Mouse (Mus musculus) CD8-positive naive resting alpha-beta T cell, adult 57 days (primary cell): Measurements from ENCODE around the gene Efna2. TPM values are rescaled to one million over a fixed set of nuclear protein-coding genes. Genes with fewer than 3 reads are reported as not detected.

Experiments used
- total RNA-seq: library from RNA; stranded (reverse); gene quantifications from one replicate; pipeline ENCODE4 v1.2.4, GENCODE M21; 2023

The Efna2 gene
- not detected for total RNA-seq

DNA sequence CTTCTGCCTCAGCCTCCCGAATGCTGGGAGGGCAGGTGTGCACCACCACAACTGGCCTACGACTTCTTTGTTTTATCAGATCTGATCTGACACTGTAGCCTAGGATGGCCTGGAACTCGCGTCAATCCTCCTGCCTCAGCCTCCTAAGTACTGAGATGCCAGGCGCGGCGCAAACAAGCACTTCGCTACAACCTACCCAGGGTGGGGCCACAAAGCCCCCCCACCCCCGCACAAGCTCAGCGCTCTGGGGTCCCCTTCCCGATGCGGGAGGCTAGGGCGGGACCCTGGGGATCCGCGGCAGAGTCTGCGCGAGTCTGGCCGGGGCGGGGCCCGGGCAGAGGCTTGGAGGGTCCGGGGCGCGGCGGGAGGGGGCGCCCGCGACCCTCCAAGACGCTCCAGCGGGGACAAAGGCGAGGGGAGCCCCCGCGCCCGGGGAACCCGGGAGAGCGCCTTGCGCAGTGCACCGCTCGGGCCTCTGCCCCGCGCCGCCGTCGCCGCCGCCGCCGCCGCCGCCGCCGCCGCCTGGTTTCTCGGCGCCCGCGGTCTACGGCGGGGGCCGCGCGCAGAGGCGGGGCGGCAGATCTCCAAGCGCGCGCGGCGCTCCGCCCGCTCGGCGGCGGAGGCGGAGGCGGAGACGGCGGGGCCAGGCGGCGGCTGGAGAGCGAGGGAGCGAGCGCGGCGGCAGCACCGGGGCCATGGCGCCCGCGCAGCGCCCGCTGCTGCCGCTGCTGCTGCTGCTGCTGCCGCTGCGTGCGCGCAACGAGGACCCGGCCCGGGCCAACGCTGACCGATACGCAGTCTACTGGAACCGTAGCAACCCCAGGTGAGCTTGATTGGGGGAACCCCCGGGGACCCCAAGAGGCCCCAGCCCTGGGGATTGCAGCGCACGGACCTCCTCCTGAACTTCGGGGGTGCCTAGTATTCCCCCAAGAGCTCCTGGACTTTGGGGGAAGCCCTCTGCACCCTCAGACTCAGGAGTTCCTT lies at the start of gene Efna2:
Efna2 (plus strand) TSS at position 415 of the 984 bp plus-strand sequence.

DNA sequence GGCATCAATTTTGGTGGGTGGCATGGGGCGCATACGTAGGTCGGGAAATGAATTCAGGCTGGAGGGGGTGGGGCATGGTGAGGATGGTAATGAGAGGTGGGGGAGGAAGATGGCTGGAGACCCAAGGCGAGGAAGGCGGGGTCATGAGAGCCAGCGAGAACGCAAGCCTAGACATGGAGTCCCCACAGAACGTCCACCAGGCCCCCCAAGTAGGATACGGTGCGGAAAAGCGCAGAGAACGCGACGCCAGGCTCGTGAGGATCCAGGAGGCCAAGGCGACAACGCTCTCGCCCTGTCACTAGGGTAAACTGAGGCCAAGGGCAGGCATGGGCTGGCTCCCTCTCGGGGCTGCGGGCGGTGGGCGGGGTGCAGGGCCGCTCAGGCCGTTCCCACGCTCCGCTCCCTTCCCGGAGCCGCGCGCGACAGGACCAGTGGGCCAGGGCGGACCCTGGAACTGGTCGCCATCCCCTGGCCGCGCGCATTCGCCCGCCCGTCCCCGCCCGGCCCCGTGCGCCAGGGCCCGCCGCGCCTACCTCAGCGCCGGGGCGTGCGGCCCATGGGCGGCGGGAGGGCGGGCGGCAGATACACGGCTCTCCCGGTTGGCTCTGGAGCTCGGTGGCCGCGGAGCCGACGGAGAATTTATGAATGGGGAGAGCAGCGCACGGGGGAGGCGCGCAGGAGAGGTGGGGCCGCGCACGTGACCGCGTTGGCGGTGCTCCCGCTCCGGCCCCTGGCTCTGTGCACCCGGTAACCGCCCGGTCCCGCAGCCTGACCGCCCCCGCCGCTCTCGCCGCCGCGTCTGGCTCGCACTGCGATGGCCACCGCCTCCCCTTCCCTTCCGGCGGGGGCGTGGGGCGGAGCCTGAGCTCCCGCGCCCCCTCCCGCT lies 40.5 kb upstream of the Efna2 start, which contains the start of gene Atp5d:
Atp5d (plus strand) TSS at position 80 of the 886 bp plus-strand sequence.

DNA sequence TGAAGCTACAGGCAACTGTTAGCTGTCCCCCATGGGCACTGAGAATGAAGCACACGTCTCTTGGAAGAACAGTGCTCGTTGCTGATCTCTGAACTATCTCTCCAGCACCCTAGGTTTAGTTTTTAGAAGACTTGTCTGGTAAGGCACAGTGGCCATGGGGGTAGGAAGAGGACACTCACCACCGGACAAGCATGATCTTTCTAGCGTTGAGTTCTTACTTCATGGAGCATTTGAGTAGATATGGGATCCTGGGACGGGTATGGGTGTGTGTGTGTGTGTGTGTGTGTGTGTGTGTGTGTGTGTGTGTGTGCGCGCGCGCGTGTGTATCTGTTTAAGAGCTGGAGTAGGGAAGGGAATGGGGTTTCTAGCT lies 38.6 kb upstream of the Efna2 start, which contains the start of gene Cbarp:
Cbarp (minus strand) TSS at position 170 of the 370 bp plus-strand sequence.

DNA sequence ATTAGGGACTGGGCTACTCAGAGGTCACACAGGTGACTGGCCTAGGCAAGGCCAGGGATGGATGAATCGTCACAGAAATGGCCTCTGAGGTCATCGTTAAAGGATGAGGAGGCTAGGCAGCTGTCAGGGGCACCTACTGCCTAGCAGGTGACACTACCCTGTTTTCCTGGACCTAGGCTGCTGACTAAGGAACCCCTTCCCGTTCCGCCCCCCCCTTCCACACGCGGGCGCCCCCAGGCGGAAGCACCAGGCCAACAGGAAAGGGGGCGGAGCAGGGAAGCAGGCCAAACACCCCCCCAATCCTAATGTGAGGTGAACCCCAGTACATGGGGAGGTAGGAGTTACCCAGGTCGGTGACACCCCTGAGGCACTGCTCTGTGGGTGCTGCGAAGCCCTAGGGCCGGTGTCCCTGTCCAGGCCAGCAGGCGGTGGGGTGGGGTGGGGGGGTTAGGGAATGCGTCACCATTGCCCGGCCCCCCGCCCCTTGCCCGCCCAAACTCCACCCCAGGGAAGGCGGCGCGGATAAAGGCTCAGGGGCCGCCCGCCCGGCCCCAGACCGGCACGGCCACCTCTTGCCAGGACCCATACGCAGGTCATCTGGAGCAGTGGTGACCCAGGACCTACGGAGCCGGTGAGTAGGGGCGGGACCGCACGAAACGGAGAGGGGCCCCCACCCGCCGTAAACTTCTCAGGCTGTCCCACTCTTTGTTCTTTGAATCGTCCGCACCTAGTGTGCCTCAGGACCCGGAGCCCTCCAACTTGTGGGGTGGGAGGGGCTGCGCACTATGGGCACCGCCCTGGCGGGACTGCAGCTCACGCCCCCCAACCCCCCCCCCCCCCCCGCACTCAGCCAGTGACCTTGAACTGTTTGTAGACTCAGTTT lies 31.3 kb upstream of the Efna2 start, which contains the start of gene Midn:
Midn (plus strand) TSS at position 554 of the 883 bp plus-strand sequence.

DNA sequence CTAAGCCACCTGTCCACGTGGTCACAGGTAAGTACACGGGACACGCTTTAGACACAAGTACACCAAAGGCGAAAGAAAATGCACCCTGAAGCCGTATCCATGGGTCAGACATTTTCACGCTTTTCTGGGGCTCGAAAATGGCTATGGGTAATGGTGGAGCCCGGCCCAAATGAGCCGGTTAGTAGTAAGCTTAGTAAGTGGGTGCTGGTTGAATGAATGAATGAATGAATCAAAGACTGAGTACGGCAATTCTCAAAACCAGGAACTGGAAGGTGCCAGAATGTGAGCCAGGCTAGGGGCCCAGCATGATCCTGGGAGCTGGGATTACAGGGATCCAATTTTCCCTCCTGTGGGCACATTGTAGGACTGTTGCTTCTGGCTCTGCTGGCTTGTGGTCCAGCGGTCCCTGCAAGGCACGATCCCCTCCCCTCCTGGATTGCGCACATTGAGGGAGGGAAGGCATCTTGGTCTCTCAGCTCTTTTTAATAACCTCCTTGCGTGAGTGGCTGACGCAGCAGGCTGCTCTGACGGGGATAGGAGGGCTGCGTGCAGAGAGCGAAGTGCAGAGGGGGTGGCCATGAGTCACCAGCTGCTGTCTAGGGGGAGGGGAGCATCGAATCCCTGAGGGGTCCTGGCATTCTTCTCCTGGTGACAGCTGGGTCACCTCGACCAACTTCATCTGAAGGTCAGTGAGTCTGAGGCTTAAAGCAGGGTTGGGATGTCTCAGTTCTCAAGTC lies 13.7 kb upstream of the Efna2 start, which contains the start of gene Cirbp:
Cirbp (plus strand) TSS at position 594 of the 737 bp plus-strand sequence.

DNA sequence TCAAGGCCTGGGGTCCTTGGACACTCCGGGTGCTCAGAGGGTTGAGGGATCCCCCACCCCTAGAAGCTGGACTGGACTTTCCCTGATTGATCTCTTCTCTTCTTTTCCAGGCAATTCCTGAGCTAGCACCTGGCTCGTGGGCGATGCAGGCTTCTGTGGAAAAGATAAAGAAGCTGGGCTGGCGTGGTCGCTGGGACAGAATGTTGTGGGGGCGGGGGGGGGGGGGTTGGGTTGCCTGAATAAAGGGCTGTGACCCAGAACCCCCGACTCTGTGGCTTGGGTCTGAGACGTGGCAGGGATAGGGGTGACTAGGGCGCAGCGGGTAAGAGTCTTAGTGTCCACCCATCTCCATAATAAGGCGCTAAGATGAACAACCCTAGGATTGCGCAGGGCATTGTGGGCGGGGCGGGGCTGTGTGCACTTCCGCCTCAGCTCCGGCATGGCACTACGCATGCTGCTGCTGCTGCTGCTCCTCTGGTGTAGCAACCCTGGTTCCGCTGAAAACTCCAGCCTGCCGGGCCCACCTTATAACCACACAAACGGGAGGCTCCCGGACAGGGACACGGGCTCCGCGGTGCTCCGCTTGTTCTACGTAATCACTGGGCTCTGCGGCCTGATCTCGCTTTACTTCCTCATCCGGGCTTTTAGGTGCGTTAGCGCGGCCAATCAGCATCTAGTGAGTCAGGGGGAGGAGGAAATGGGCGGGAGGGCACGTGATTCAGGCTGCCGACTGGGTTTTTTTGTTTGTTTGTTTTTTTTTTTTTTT lies 6.6 kb upstream of the Efna2 start, which contains the start of gene 1600002K03Rik:
1600002K03Rik (plus strand) TSS at position 418 of the 766 bp plus-strand sequence.

DNA sequence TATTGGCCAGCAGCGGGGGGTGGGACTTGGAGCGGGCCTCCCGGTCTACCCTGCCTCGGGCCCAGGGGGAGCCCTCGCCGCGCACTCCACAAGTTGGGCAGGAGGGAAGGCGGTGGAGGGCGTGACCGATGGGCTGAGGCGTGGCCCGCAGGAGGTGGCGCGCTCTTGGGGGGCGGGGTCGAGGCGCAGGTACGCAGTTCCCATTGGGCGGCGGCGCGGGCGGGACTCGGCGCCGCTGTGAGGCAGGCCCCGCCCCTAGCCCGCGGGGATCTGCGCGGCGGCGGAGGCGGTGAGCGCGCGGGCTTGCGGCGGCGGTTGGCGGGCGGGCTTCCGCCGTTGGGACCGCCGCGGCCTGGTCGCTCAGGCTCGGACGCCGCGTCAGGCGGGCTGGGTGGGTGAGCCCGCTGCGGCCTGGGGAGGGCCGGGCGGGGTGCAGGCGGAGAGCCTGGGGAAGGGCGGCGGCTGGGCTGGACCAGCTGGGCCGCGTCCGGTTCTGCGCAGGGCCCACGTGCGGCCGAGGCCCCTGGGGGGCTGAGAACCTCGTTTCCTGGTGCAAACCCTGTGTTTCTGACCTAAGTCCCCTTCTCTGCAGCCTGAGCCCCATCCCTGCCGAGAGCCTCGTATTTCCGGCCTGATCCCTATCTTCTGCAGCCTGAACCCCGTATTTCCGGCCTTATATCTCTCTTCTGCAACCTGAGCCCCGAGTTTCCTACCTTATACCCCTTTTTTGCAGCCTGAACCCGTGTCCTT lies 47.3 kb downstream of the Efna2 start, which contains the start of gene Mum1:
Mum1 (plus strand) TSS at position 19 of the 750 bp plus-strand sequence.

Other genes starting within 250 kb of the Efna2 start
- gene Wdr18, start 219.3 kb upstream of the Efna2 start, total RNA-seq, result 48.8 TPM
- 0.58 TPM for gene Grin3b, start 208.8 kb upstream of the Efna2 start, total RNA-seq
- 142 TPM for gene Tmem259, start 195.2 kb upstream of the Efna2 start, total RNA-seq
- 499 TPM for gene Cnn2, start 190.9 kb upstream of the Efna2 start, total RNA-seq
- gene Abca7, start 183.0 kb upstream of the Efna2 start, total RNA-seq, result 82.9 TPM
- gene Arhgap45, start 162.8 kb upstream of the Efna2 start, total RNA-seq, result 806 TPM
- gene Polr2e, start 139.7 kb upstream of the Efna2 start, total RNA-seq, result 68.7 TPM
- gene Gpx4, start 132.3 kb upstream of the Efna2 start, total RNA-seq, result 131 TPM
- gene Sbno2, start 73.9 kb upstream of the Efna2 start, total RNA-seq, result 99.0 TPM
- 128 TPM for gene Stk11, start 63.7 kb upstream of the Efna2 start, total RNA-seq
- gene Atp5d, start 40.9 kb upstream of the Efna2 start, total RNA-seq, result 159 TPM
- gene Cbarp, start 38.6 kb upstream of the Efna2 start, total RNA-seq, result 24.5 TPM
- gene Midn, start 31.2 kb upstream of the Efna2 start, total RNA-seq, result 121 TPM
- gene Cirbp, start 13.5 kb upstream of the Efna2 start, total RNA-seq, result 211 TPM
- gene 1600002K03Rik, start 6.5 kb upstream of the Efna2 start, total RNA-seq, result 18.5 TPM
- 59.2 TPM for gene Mum1, start 47.0 kb downstream of the Efna2 start, total RNA-seq
- 94.3 TPM for gene Ndufs7, start 69.6 kb downstream of the Efna2 start, total RNA-seq
- gene Gamt, start 81.5 kb downstream of the Efna2 start, total RNA-seq, result not detected
- 161 TPM for gene Dazap1, start 82.0 kb downstream of the Efna2 start, total RNA-seq
- gene Rps15, start 113.0 kb downstream of the Efna2 start, total RNA-seq, result 3,989 TPM
- gene Apc2, start 116.5 kb downstream of the Efna2 start, total RNA-seq, result not detected
- gene 2310011J03Rik, start 141.1 kb downstream of the Efna2 start, total RNA-seq, result 23.6 TPM
- 3.0 TPM for gene Pcsk4, start 150.0 kb downstream of the Efna2 start, total RNA-seq
- 0.24 TPM for gene Reep6, start 150.5 kb downstream of the Efna2 start, total RNA-seq
- not detected for gene Adamtsl5, start 168.9 kb downstream of the Efna2 start, total RNA-seq
- not detected for gene Plk5, start 177.0 kb downstream of the Efna2 start, total RNA-seq
- 6.2 TPM for gene Mex3d, start 208.2 kb downstream of the Efna2 start, total RNA-seq
- gene Mbd3, start 220.1 kb downstream of the Efna2 start, total RNA-seq, result 122 TPM
- gene Uqcr11, start 227.3 kb downstream of the Efna2 start, total RNA-seq, result 59.9 TPM